Mouse (Mus musculus): ENCODE results near the gene Jmjd6. TPM values are rescaled to one million over a fixed set of nuclear protein-coding genes. Genes with fewer than 3 reads are reported as not detected.

Jmjd6 gene
- polyA plus RNA-seq, 1 experiment from 2014 or later: 65.6 TPM

DNA sequence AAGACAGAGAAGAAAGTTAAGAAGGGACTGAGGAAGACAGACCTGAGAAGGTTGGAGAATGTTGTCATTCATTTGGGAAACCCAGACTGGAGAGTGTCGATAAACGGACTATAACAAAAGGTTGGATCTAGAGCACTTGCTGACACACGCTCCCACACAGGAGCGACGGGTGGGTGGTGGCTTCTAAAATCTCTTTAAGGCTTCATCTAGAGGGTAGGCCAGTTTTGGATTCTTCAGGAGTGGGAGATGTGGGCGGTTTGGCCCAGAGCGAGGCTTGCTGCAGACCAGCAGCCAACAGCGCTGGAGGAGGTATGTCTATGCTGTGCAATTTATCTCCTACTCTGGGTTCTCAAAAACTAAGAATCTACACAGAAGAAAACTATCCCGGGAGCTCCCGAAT lies 20.6 kb downstream of the Jmjd6 start:
- no peak for ATAC-seq (ENCODE audit: low read depth)
- Histone ChIP-seq H3K4me2 (ENCODE audit: low read depth, low read length) (no peak overlapping the region), H3K4me1 (ENCODE audit: control insufficient read depth, insufficient read depth, low read length) (peaks cover 20% of the 10 kb centered on the region), H3K27ac (ENCODE audit: low read depth, low read length) (no peak overlapping the region), H3K9me3 (ENCODE audit: control insufficient read depth, low read length) (no peaks in the 10 kb centered on the region), H3K9ac (replicated peaks; ENCODE audit: low read depth, low read length) (no peak overlapping the region), H3K4me3 (ENCODE audit: low read depth, low read length) (no peak overlapping the region), H3K36me3 (ENCODE audit: control insufficient read depth, insufficient read depth, low read length) (no peaks in the 10 kb centered on the region), H3K27me3 (ENCODE audit: control insufficient read depth, insufficient read depth, low read length) (no peaks in the 10 kb centered on the region)
- WGBS: 92% methylated on average over 10 of the region's 10 CpGs

DNA sequence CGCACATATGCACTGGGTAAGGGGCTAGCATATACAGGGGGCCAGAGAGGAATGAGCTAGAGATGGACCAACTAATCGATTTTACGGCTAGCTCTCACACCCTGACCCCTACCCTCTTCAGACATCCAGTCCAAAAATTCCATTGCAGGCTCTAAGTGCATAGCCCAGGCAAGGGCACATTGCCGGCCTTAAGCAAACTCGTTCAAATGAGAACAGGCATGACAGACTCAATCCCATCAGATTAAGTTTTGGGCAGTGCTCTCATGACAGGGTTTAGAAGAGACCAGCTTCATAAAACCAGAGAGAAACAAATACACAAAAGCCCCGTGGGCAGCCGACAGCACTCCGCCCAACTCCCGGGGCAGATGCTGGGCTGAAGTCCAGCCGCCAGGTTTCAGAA lies 21.0 kb downstream of the Jmjd6 start:
- peaks cover 16% of the 10 kb centered on the region for H3K4me1 ChIP-seq (ENCODE audit: control insufficient read depth, insufficient read depth, low read length)
- no peak overlapping the region for H3K4me3 ChIP-seq (ENCODE audit: low read depth, low read length)
- no peak for ATAC-seq (ENCODE audit: low read depth)
- no peaks in the 10 kb centered on the region for H3K9me3 ChIP-seq (ENCODE audit: control insufficient read depth, low read length)
- 68% methylated on average over 10 of the region's 10 CpGs for WGBS
- no peak overlapping the region for H3K4me2 ChIP-seq (ENCODE audit: low read depth, low read length)
- H3K36me3 ChIP-seq (ENCODE audit: control insufficient read depth, insufficient read depth, low read length): no peaks in the 10 kb centered on the region
- no peak overlapping the region for H3K27ac ChIP-seq (ENCODE audit: low read depth, low read length)
- H3K9ac ChIP-seq (replicated peaks; ENCODE audit: low read depth, low read length): no peak overlapping the region
- H3K27me3 ChIP-seq (ENCODE audit: control insufficient read depth, insufficient read depth, low read length): no peaks in the 10 kb centered on the region

DNA sequence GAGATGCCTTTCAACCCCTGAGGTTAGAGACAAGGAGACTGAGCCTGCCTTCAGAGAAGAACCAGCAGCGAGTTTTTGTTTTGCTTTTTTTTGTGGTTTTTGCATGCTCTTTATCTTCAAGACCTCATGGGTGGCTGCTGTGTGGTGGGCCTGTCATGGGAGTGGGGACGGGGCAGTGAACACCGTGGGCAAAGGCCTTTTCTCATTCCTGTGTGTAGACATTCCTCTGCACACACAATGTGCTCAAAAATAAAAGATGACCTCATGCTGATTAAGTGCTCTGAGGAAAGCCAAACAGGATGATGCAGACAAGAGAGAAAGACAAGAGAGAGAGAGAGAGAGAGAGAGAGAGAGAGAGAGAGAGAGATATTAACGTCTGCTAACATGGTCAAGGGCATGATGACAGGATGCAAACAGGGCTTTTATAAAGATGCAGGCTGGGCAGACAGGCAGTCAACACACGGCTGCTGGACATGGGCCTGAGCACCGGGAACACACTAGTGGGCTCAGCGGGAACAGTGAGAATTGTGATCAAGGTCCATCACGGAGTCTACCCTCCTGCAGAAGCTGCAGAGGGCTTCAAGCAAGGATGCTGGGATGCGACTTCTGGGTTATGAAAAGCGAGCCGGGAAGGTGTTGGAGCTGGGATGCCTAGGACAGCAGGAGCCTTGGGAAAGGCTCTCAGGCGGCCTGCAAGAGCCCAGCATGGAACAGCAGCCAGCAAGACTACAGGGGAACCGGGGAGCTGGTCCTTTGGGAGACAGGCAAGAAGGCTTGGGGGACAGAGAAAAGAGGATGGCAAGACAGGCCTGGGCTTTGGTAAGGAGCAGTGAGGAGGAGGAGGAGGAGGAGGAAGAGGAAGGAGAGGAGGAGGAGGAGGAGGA lies 21.9 kb downstream of the Jmjd6 start:
- Histone ChIP-seq H3K9ac (replicated peaks; ENCODE audit: low read depth, low read length) (no peak overlapping the region), H3K27me3 (ENCODE audit: control insufficient read depth, insufficient read depth, low read length) (no peaks in the 10 kb centered on the region), H3K27ac (ENCODE audit: low read depth, low read length) (no peak overlapping the region), H3K36me3 (ENCODE audit: control insufficient read depth, insufficient read depth, low read length) (no peaks in the 10 kb centered on the region), H3K4me3 (ENCODE audit: low read depth, low read length) (no peak overlapping the region), H3K4me1 (ENCODE audit: control insufficient read depth, insufficient read depth, low read length) (peaks cover 10% of the 10 kb centered on the region), H3K4me2 (ENCODE audit: low read depth, low read length) (no peak overlapping the region), H3K9me3 (ENCODE audit: control insufficient read depth, low read length) (no peaks in the 10 kb centered on the region)
- no peak for ATAC-seq (ENCODE audit: low read depth)
- WGBS: 58% methylated on average over 13 of the region's 13 CpGs

DNA sequence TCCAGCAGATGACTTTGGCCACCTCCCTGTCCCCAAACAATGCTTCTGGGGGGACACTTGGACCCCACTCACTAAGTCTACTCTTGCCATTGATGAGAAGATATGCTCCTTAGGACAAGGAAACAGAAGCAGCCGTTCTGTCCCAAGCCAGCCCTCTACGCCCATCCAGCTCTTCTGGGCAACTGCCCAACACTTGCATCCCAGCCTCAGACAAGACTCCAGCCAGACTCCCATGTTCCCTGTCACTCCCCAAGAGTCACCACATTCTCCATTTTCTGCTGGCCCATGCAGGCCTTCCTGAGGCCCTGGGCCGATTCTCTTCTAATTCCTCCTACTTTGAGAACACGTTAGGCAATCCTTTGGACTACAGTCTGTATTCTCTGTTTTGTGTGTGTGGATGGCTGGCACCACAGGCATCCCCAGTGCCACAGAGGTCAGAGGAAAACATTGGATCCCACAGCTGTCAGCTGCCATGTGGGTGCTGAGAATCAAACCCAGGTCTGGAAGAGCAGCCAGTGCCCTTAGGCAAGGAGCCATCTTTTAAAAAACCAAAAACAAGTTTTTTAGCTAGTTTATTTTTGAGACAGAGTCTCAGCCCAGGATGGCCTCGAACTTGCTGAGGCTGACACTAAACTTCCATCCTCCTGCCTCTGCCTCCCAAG lies 23.2 kb downstream of the Jmjd6 start:
- Histone ChIP-seq H3K36me3 (ENCODE audit: control insufficient read depth, insufficient read depth, low read length) (no peaks in the 10 kb centered on the region), H3K4me1 (ENCODE audit: control insufficient read depth, insufficient read depth, low read length) (peaks cover 9% of the 10 kb centered on the region), H3K9me3 (ENCODE audit: control insufficient read depth, low read length) (no peaks in the 10 kb centered on the region), H3K9ac (replicated peaks; ENCODE audit: low read depth, low read length) (no peak overlapping the region), H3K27ac (ENCODE audit: low read depth, low read length) (no peak overlapping the region), H3K4me2 (ENCODE audit: low read depth, low read length) (no peak overlapping the region), H3K27me3 (ENCODE audit: control insufficient read depth, insufficient read depth, low read length) (no peaks in the 10 kb centered on the region), H3K4me3 (ENCODE audit: low read depth, low read length) (no peak overlapping the region)
- no peak for ATAC-seq (ENCODE audit: low read depth)
- WGBS: 85% methylated on average over 5 of the region's 5 CpGs

DNA sequence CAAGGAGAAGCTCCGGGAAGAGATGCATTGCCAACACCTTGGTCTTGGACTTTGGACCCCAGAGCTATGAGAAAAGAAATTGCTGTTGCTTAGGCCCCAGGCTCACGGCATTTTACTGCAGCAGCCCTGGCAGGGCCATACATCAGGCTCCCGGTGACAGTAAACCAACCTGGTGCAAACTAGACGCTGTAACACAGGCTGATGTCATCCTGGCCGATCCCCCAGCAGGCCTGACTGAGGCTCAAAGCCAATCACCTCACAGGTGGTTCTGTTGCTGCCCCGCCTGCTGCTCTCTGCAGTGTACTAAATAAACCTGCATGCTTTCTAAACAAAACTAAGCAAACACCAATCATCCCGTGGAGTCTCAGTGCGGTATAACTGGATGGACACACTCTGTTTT lies 24.5 kb downstream of the Jmjd6 start:
- no peak for ATAC-seq (ENCODE audit: low read depth)
- 34% methylated on average over 8 of the region's 8 CpGs for WGBS

DNA sequence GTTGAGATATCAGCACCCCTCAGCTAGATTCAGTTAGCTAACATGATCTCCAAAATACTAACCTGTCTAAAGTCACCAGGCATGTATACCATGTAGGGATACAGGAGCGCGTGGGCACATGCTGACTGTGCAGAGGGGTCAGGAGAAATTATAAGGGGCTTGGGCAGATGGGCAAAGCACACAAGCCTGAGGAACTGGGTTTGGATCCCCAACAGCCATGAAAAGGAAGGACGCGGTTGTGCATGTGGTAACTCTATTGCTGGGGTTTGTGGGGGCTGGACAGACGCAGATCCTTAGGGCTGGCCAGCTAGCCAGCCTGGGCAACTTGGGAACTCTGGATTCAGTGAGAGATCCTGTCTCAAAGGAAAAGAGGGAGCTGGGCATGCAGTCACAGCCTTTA lies 25.7 kb downstream of the Jmjd6 start:
- no peak overlapping the region for H3K9ac ChIP-seq (replicated peaks; ENCODE audit: low read depth, low read length)
- H3K27me3 ChIP-seq (ENCODE audit: control insufficient read depth, insufficient read depth, low read length): no peaks in the 10 kb centered on the region
- H3K4me2 ChIP-seq (ENCODE audit: low read depth, low read length): no peak overlapping the region
- H3K36me3 ChIP-seq (ENCODE audit: control insufficient read depth, insufficient read depth, low read length): no peaks in the 10 kb centered on the region
- no peak overlapping the region for H3K4me3 ChIP-seq (ENCODE audit: low read depth, low read length)
- ATAC-seq (ENCODE audit: low read depth): no peak
- H3K27ac ChIP-seq (ENCODE audit: low read depth, low read length): no peak overlapping the region
- 97% methylated on average over 5 of the region's 5 CpGs for WGBS
- no peaks in the 10 kb centered on the region for H3K9me3 ChIP-seq (ENCODE audit: control insufficient read depth, low read length)
- H3K4me1 ChIP-seq (ENCODE audit: control insufficient read depth, insufficient read depth, low read length): peaks cover 34% of the 10 kb centered on the region

More for the DNA sequence above, 24.5 kb downstream of the Jmjd6 start:
- Histone ChIP-seq H3K4me1 (ENCODE audit: control insufficient read depth, insufficient read depth, low read length) (peaks cover 23% of the 10 kb centered on the region), H3K27me3 (ENCODE audit: control insufficient read depth, insufficient read depth, low read length) (no peaks in the 10 kb centered on the region), H3K27ac (ENCODE audit: low read depth, low read length) (peak overlapping the region; percentile 72), H3K4me2 (ENCODE audit: low read depth, low read length) (no peak overlapping the region), H3K36me3 (ENCODE audit: control insufficient read depth, insufficient read depth, low read length) (no peaks in the 10 kb centered on the region), H3K4me3 (ENCODE audit: low read depth, low read length) (no peak overlapping the region), H3K9ac (replicated peaks; ENCODE audit: low read depth, low read length) (0 out of 2 replicates have a peak overlapping the region, but pooled peaks have one; percentile 3), H3K9me3 (ENCODE audit: control insufficient read depth, low read length) (no peaks in the 10 kb centered on the region)

DNA sequence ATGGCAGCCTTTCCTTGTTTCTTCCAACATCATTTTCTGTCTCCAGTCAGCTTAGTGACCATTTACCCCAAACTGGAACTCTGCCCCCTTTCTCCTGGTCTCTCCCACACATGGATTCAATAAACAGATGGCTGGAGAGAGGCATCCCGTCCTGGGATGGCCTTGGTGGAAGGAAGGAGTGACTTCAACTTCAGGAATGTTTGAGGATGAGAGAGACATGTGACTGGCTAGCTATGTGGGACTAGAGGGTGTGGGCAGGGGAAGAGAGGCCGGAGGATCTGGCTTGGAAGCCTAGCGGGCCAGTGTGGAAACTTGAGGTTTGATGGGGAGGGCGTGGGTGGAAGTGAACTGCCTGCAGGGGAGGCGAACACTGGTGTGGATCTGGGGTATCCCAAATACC lies 26.5 kb downstream of the Jmjd6 start:
- Histone ChIP-seq H3K4me1 (ENCODE audit: control insufficient read depth, insufficient read depth, low read length) (peaks cover 33% of the 10 kb centered on the region), H3K4me2 (ENCODE audit: low read depth, low read length) (no peak overlapping the region)
- WGBS: 83% methylated on average over 5 of the region's 5 CpGs

DNA sequence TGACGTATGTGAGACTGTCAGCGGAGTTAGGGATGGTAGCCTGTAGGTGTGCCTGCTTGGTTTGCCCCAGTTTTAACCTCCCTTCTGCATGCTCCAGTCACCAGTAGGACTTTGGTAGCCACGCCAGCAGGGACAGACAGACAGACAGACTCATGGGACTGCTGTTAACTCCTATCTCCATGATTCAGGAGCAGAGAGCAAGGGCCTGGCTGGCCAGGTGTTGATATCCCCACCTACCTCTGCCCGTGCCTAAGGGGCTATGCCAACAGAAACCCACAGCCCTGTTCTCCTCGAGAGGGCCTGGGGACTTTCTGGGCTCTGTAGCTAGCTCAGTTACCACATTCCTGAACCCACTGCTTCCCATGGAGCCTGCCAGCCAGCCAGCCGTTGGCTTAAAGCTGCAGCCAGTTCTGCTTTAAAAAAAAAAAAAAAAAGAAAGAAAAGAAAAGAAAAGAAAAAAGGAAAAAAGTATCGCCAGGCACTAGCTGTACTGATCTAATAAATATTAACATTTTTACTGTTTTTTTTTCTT lies 28.3 kb downstream of the Jmjd6 start:
- H3K4me1 ChIP-seq (ENCODE audit: control insufficient read depth, insufficient read depth, low read length): peaks cover 49% of the 10 kb centered on the region
- H3K4me3 ChIP-seq (ENCODE audit: low read depth, low read length): no peak overlapping the region
- H3K9ac ChIP-seq (replicated peaks; ENCODE audit: low read depth, low read length): peak overlapping the region; percentile 28
- no peak overlapping the region; the same call in 1 of the 2 replicates for H3K4me2 ChIP-seq (ENCODE audit: low read depth, low read length)
- no peaks in the 10 kb centered on the region for H3K27me3 ChIP-seq (ENCODE audit: control insufficient read depth, insufficient read depth, low read length)
- no peaks in the 10 kb centered on the region for H3K36me3 ChIP-seq (ENCODE audit: control insufficient read depth, insufficient read depth, low read length)
- 18% methylated on average over 7 of the region's 7 CpGs for WGBS
- peak overlapping the region; percentile 94 for H3K27ac ChIP-seq (ENCODE audit: low read depth, low read length)
- no peak for ATAC-seq (ENCODE audit: low read depth)
- H3K9me3 ChIP-seq (ENCODE audit: control insufficient read depth, low read length): no peaks in the 10 kb centered on the region

More for the DNA sequence above, 26.5 kb downstream of the Jmjd6 start:
- Histone ChIP-seq H3K4me3 (ENCODE audit: low read depth, low read length) (no peak overlapping the region), H3K27me3 (ENCODE audit: control insufficient read depth, insufficient read depth, low read length) (no peaks in the 10 kb centered on the region), H3K9ac (replicated peaks; ENCODE audit: low read depth, low read length) (no peak overlapping the region), H3K36me3 (ENCODE audit: control insufficient read depth, insufficient read depth, low read length) (no peaks in the 10 kb centered on the region), H3K9me3 (ENCODE audit: control insufficient read depth, low read length) (no peaks in the 10 kb centered on the region), H3K27ac (ENCODE audit: low read depth, low read length) (no peak overlapping the region)
- no peak for ATAC-seq (ENCODE audit: low read depth)

Data from neural tube, embryonic 14.5 days (tissue).